Mouse (Mus musculus) heart, embryonic 11.5 days (tissue): ENCODE results near the gene Atg10. TPM values are rescaled to one million over a fixed set of nuclear protein-coding genes. Genes with fewer than 3 reads are reported as not detected.

ENCODE experiments used
- ATAC-seq: fragments of 200-750 bp; cut with Nextera tagmentation; replicated peaks from 2 replicates; pipeline ENCODE4 v1.8.0; 2017; ENCODE audit warnings: moderate library complexity; ENCODE audit not compliant: insufficient number of reproducible peaks, low FRiP score, low TSS enrichment
- H3K27ac ChIP-seq: fragments of 300-500 bp; sonication (generic); 2 replicates; pipeline ENCODE4 v1.5.1; 2014; ENCODE audit warnings: mild to moderate bottlenecking, low read depth, low read length
- H3K27me3 ChIP-seq: fragments of 300-500 bp; sonication (generic); 2 replicates; pipeline ENCODE4 v1.6.1; 2014; ENCODE audit warnings: mild to moderate bottlenecking, low read length, mixed read lengths; ENCODE audit not compliant: control insufficient read depth, insufficient read depth
- H3K36me3 ChIP-seq: fragments of 300-500 bp; sonication (generic); 2 replicates; pipeline ENCODE4 v1.6.1; 2014; ENCODE audit warnings: mild to moderate bottlenecking, low read length, moderate library complexity, mixed read lengths; ENCODE audit not compliant: control insufficient read depth, insufficient read depth
- H3K4me1 ChIP-seq: fragments of 300-500 bp; sonication (generic); 2 replicates; pipeline ENCODE4 v1.6.1; 2014; ENCODE audit warnings: low read length; ENCODE audit not compliant: control insufficient read depth, insufficient read depth
- H3K4me2 ChIP-seq: fragments of 300-500 bp; sonication (generic); 2 replicates; pipeline ENCODE4 v1.6.1; 2014; ENCODE audit warnings: mild to moderate bottlenecking, moderate library complexity
- H3K4me3 ChIP-seq: fragments of 300-500 bp; sonication (generic); 2 replicates; pipeline ENCODE4 v1.5.1; 2014; ENCODE audit warnings: low read depth, low read length
- H3K9ac ChIP-seq: fragments of 300-500 bp; sonication (generic); 2 replicates; pipeline ENCODE4 v1.6.1; 2014; ENCODE audit warnings: mild to moderate bottlenecking, low read depth, low read length, moderate library complexity
- H3K9me3 ChIP-seq: fragments of 300-500 bp; sonication (generic); replicated peaks from 2 replicates; pipeline ENCODE4 v1.6.1; 2016; ENCODE audit warnings: low read length; ENCODE audit not compliant: control insufficient read depth
- WGBS: fragments of 180-500 bp; shearing (Covaris S2); extraction: QIAGEN DNeasy Blood & Tissue Kit; methylation state at CpG from one replicate; pipeline ENCODE4 v1.1.7; 2014; ENCODE audit not compliant: insufficient replicate concordance; 5-methylcytosine and 5-hydroxymethylcytosine counted together
- polyA plus RNA-seq: library from polyadenylated mRNA; unstranded; fragments of >200 nt; fragmentation: Nextera tagmentation; extraction: Ambion mirVana; gene quantifications from 2 replicates; pipeline ENCODE4 v1.2.1, GENCODE M21; 2014

Gene Atg10
- polyA plus RNA-seq, 1 experiment from 2014 or later, result 23.0 TPM

GRCm38 (mm10) chr13:91168486-91168885 is 55.3 kb downstream of the Atg10 start:
- H3K4me1 ChIP-seq, result peaks cover 26% of the 10 kb centered on the region
- no peak for ATAC-seq
- no peaks in the 10 kb centered on the region for H3K9me3 ChIP-seq
- no peak overlapping the region for H3K4me3 ChIP-seq
- WGBS, result 82% methylated on average over 4 of the region's 4 CpGs
- H3K27ac ChIP-seq, result no peak overlapping the region
- H3K27me3 ChIP-seq, result no peaks in the 10 kb centered on the region
- no peaks in the 10 kb centered on the region for H3K36me3 ChIP-seq
- H3K9ac ChIP-seq, result no peak overlapping the region
- no peak overlapping the region for H3K4me2 ChIP-seq

- no peaks in the 10 kb centered on the region for H3K27me3 ChIP-seq
- ATAC-seq, result no peak
- 32% methylated on average over 5 of the region's 5 CpGs for WGBS
- H3K9me3 ChIP-seq, result no peaks in the 10 kb centered on the region
- H3K4me3 ChIP-seq, result no peak overlapping the region
- no peak overlapping the region for H3K9ac ChIP-seq
- no peaks in the 10 kb centered on the region for H3K36me3 ChIP-seq
- no peak overlapping the region for H3K27ac ChIP-seq
- H3K4me2 ChIP-seq, result no peak overlapping the region
- H3K4me1 ChIP-seq, result peaks cover 26% of the 10 kb centered on the region
Observed at GRCm38 (mm10) chr13:91167561-91167960, 56.2 kb downstream of the Atg10 start.

DNA sequence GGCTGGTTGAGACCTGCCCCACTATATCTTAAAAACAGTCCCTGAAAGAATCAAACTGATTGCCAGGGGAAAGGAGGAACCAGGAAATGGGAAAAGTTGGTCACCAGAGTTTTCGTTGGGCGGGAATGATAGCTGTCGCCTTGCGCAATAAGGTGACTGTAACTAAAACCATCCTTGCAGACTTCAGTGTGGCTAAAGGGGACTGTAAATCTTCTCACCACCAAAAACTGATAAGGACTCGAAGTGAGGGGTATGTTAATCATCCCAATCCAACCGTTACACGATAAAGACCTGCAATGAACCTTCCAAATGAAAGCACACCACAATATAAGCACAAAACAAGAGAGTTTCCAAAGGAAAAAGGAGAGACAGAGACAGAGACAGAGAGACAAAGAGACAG is 57.5 kb downstream of the Atg10 start:
- ATAC-seq, result no peak
- Histone ChIP-seq H3K9ac (no peak overlapping the region), H3K36me3 (no peaks in the 10 kb centered on the region), H3K27me3 (no peaks in the 10 kb centered on the region), H3K4me3 (no peak overlapping the region), H3K4me2 (no peak overlapping the region), H3K27ac (no peak overlapping the region), H3K9me3 (no peaks in the 10 kb centered on the region), H3K4me1 (peaks cover 26% of the 10 kb centered on the region)
- 63% methylated on average over 7 of the region's 7 CpGs for WGBS

GRCm38 (mm10) chr13:91165200-91165599 is 58.6 kb downstream of the Atg10 start:
- no peak overlapping the region for H3K4me3 ChIP-seq
- 71% methylated on average over 6 of the region's 6 CpGs for WGBS
- 0 out of 2 replicates have a peak, but pooled peaks have one; percentile 33 for ATAC-seq
- no peaks in the 10 kb centered on the region for H3K9me3 ChIP-seq
- H3K27ac ChIP-seq, result peak overlapping the region; percentile 47; the same call in 1 of the 2 replicates
- H3K27me3 ChIP-seq, result no peaks in the 10 kb centered on the region
- H3K9ac ChIP-seq, result no peak overlapping the region
- no peak overlapping the region for H3K4me2 ChIP-seq
- no peaks in the 10 kb centered on the region for H3K36me3 ChIP-seq
- H3K4me1 ChIP-seq, result peaks cover 26% of the 10 kb centered on the region

GRCm38 (mm10) chr13:91163292-91163691 is 60.5 kb downstream of the Atg10 start:
- no peak for ATAC-seq
- no peak overlapping the region for H3K9ac ChIP-seq
- no peak overlapping the region for H3K27ac ChIP-seq

DNA sequence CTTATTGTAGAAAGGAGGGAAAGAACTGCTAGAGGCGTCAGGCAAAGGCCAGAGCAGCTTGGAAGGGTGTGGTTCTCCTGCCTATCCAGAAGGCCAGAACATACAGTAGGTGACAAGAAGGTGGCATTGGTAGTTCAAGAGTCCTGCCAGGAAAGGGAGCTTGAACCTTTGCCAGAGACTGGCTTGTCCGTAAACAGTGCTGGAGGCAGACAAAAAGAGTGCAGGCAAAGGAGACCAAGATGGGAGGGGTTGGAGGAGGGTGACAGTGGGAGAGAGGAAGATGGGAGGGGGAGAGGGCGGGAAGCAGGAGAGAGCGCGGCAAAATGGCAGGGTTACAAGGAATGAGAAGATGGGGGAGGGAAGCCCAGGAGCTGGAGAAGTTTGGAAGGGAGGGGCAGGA is 61.3 kb downstream of the Atg10 start:
- Histone ChIP-seq H3K27me3 (no peaks in the 10 kb centered on the region), H3K9me3 (no peaks in the 10 kb centered on the region), H3K4me2 (no peak overlapping the region), H3K4me3 (no peak overlapping the region), H3K9ac (no peak overlapping the region), H3K4me1 (peaks cover 23% of the 10 kb centered on the region; the same call in 1 of the 2 replicates), H3K27ac (no peak overlapping the region), H3K36me3 (no peaks in the 10 kb centered on the region)
- WGBS, result 41% methylated on average over 5 of the region's 5 CpGs
- ATAC-seq, result 0 out of 2 replicates have a peak, but pooled peaks have one; percentile 20

More at GRCm38 (mm10) chr13:91163292-91163691, 60.5 kb downstream of the Atg10 start:
- Histone ChIP-seq H3K4me2 (no peak overlapping the region), H3K4me1 (peaks cover 23% of the 10 kb centered on the region; the same call in 1 of the 2 replicates), H3K27me3 (no peaks in the 10 kb centered on the region), H3K4me3 (no peak overlapping the region), H3K36me3 (no peaks in the 10 kb centered on the region), H3K9me3 (no peaks in the 10 kb centered on the region)
- WGBS, result 63% methylated on average over 4 of the region's 4 CpGs

- peaks cover 14% of the 10 kb centered on the region; the same call in 1 of the 2 replicates for H3K4me1 ChIP-seq
- no peak overlapping the region for H3K9ac ChIP-seq
- no peak overlapping the region for H3K27ac ChIP-seq
- H3K4me3 ChIP-seq, result no peak overlapping the region
- no peaks in the 10 kb centered on the region for H3K27me3 ChIP-seq
- H3K4me2 ChIP-seq, result no peak overlapping the region
- no peak for ATAC-seq
- H3K9me3 ChIP-seq, result no peaks in the 10 kb centered on the region
- no peaks in the 10 kb centered on the region for H3K36me3 ChIP-seq
- WGBS, result 81% methylated on average over 3 of the region's 3 CpGs
Observed at GRCm38 (mm10) chr13:91160616-91161015, 63.2 kb downstream of the Atg10 start.

GRCm38 (mm10) chr13:91159881-91160280 is 63.9 kb downstream of the Atg10 start:
- H3K4me2 ChIP-seq, result no peak overlapping the region
- 77% methylated on average over 2 of the region's 2 CpGs for WGBS
- peaks cover 7% of the 10 kb centered on the region; the same call in 1 of the 2 replicates for H3K4me1 ChIP-seq
- H3K4me3 ChIP-seq, result no peak overlapping the region
- no peak overlapping the region for H3K27ac ChIP-seq
- no peak for ATAC-seq
- no peaks in the 10 kb centered on the region for H3K9me3 ChIP-seq
- no peaks in the 10 kb centered on the region for H3K36me3 ChIP-seq
- H3K9ac ChIP-seq, result no peak overlapping the region
- no peaks in the 10 kb centered on the region for H3K27me3 ChIP-seq

- no peaks in the 10 kb centered on the region for H3K9me3 ChIP-seq
- H3K4me2 ChIP-seq, result no peak overlapping the region
- no peak overlapping the region for H3K4me3 ChIP-seq
- WGBS, result 82% methylated on average over 4 of the region's 4 CpGs
- no peaks in the 10 kb centered on the region for H3K4me1 ChIP-seq
- no peak for ATAC-seq
- H3K9ac ChIP-seq, result no peak overlapping the region
- no peaks in the 10 kb centered on the region for H3K36me3 ChIP-seq
- H3K27ac ChIP-seq, result no peak overlapping the region
- no peaks in the 10 kb centered on the region for H3K27me3 ChIP-seq
Observed at GRCm38 (mm10) chr13:91157941-91158340, 65.8 kb downstream of the Atg10 start.
